Mouse (Mus musculus): Measurements from ENCODE around the gene Ssbp2. TPM values are rescaled to one million over a fixed set of nuclear protein-coding genes. Genes with fewer than 3 reads are reported as not detected.

Ssbp2 gene
- polyA plus RNA-seq, 1 experiment, result 7.2 TPM

DNA sequence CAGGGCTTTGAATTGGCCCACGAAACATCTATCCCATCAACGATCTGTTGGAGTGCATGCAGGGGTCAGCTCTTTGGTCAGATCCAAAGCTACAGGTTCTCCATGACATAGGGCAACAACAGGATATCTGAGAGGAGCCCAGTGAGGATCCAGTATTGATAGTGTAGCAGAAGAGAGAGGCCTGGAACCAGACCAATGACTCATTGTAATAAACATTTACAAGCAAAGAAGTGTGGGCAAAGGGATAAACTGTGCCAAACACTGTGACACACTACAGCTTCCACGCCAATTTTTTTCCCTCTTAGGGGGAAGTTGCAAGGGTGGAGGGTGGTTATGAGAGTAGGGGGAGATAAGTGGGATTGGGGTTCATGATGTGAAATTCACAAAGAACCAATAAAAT, 264.1 kb downstream of the Ssbp2 start:
- DNase-seq (ENCODE audit: low read depth in 1 of 2, low spot score in 2 of 2), result no peak
- H3K27ac ChIP-seq (ENCODE audit: insufficient read depth, low read length), result no peak overlapping the region
- no peak for TF ChIP-seq CTCF (IDR thresholded peaks at IDR 0.05; ENCODE audit: extremely low read depth, insufficient read depth, insufficient read length, insufficient replicate concordance)
- no peak for TF ChIP-seq POLR2A (IDR thresholded peaks at IDR 0.05; ENCODE audit: low read depth, low read length)
- H3K4me1 ChIP-seq (ENCODE audit: control insufficient read depth, insufficient read depth, insufficient read length), result no peaks in the 10 kb centered on the region
- 78% methylated on average over 3 of the region's 3 CpGs for WGBS
- no peak overlapping the region for H3K4me3 ChIP-seq (ENCODE audit: extremely low read depth, insufficient read depth, insufficient read length)
- H3K36me3 ChIP-seq (ENCODE audit: control insufficient read depth, insufficient read depth, low read length), result no peaks in the 10 kb centered on the region
- H3K27me3 ChIP-seq (ENCODE audit: control insufficient read depth, insufficient read depth, low read length), result no peaks in the 10 kb centered on the region

DNA sequence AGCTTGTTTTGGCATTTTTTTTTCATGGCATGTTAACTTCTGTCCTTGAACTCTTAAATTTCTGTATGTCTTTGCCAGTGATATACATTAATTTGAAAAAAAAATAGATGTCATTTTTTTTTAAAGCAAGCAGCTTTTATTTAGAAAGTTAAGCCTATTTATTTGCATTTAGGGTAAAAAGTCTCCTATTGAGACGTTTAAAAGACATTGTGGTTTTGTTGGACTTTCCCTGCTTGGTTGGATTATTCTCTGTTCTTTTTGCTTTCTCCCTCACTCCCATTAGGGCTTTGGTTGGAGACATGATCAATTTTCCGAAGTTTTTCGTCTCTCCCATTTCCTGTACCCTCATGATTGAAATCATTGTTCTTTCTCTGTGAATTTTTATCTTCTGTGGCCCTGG, 265.0 kb downstream of the Ssbp2 start:
- Histone ChIP-seq H3K27me3 (ENCODE audit: control insufficient read depth, insufficient read depth, low read length) (no peaks in the 10 kb centered on the region), H3K27ac (ENCODE audit: insufficient read depth, low read length) (no peak overlapping the region), H3K4me3 (ENCODE audit: extremely low read depth, insufficient read depth, insufficient read length) (no peak overlapping the region), H3K4me1 (ENCODE audit: control insufficient read depth, insufficient read depth, insufficient read length) (no peaks in the 10 kb centered on the region), H3K36me3 (ENCODE audit: control insufficient read depth, insufficient read depth, low read length) (no peaks in the 10 kb centered on the region)
- no peak for TF ChIP-seq POLR2A (IDR thresholded peaks at IDR 0.05; ENCODE audit: low read depth, low read length)
- no peak for TF ChIP-seq CTCF (IDR thresholded peaks at IDR 0.05; ENCODE audit: extremely low read depth, insufficient read depth, insufficient read length, insufficient replicate concordance)
- WGBS, result 67% methylated on average over 3 of the region's 3 CpGs
- DNase-seq (ENCODE audit: low read depth in 1 of 2, low spot score in 2 of 2), result no peak

DNA sequence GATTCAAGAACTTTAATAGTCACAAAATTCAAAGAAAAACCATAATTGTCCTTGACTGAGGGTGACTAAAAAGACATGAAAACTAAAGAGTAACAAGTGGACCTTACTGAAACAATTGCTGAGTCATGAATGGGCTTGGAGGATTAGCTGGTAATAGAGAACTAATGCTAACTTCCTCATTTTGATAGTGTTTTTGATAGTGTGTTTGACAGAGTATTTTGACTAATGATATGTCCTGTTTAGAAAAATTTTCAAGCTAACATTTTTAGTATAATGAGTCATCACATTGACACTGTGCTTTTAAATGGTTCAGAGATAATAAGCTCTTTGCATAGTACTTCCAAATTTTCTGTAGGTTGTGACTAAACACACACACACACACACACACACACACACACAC, 267.8 kb downstream of the Ssbp2 start:
- H3K27me3 ChIP-seq (ENCODE audit: control insufficient read depth, insufficient read depth, low read length), result no peaks in the 10 kb centered on the region
- H3K27ac ChIP-seq (ENCODE audit: insufficient read depth, low read length), result no peak overlapping the region
- TF ChIP-seq POLR2A (IDR thresholded peaks at IDR 0.05; ENCODE audit: low read depth, low read length) (no peak), CTCF (IDR thresholded peaks at IDR 0.05; ENCODE audit: extremely low read depth, insufficient read depth, insufficient read length, insufficient replicate concordance) (no peak)
- H3K4me1 ChIP-seq (ENCODE audit: control insufficient read depth, insufficient read depth, insufficient read length), result no peaks in the 10 kb centered on the region
- no peak for DNase-seq (ENCODE audit: low read depth in 1 of 2, low spot score in 2 of 2)
- no peaks in the 10 kb centered on the region for H3K36me3 ChIP-seq (ENCODE audit: control insufficient read depth, insufficient read depth, low read length)
- H3K4me3 ChIP-seq (ENCODE audit: extremely low read depth, insufficient read depth, insufficient read length), result no peak overlapping the region

DNA sequence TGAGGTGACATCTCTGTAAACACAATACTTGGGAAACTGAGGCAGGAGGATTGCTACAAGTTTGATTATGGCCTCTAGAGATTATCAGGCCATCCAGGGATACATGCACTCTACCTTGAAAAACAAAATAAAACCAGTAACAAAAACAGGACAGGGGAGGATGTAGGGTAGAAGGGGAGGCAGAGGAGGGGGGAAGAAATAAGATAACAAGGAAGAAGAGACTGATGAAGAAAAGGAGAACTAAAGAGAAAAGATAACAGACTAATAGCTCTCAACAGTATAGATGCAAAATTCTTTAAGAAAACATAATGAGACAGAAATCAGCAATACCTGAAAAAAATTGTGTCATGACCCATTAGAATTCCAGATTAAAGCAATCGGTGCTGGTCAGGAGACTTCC, 277.1 kb downstream of the Ssbp2 start:
- Histone ChIP-seq H3K36me3 (ENCODE audit: control insufficient read depth, insufficient read depth, low read length) (no peaks in the 10 kb centered on the region), H3K4me3 (ENCODE audit: extremely low read depth, insufficient read depth, insufficient read length) (no peak overlapping the region), H3K4me1 (ENCODE audit: control insufficient read depth, insufficient read depth, insufficient read length) (no peaks in the 10 kb centered on the region), H3K27ac (ENCODE audit: insufficient read depth, low read length) (no peak overlapping the region), H3K27me3 (ENCODE audit: control insufficient read depth, insufficient read depth, low read length) (peaks cover 4% of the 10 kb centered on the region; the same call in 1 of the 2 replicates)
- WGBS, result 95% methylated on average over 1 of the region's 1 CpGs
- DNase-seq (ENCODE audit: low read depth in 1 of 2, low spot score in 2 of 2), result no peak
- TF ChIP-seq POLR2A (IDR thresholded peaks at IDR 0.05; ENCODE audit: low read depth, low read length) (no peak), CTCF (IDR thresholded peaks at IDR 0.05; ENCODE audit: extremely low read depth, insufficient read depth, insufficient read length, insufficient replicate concordance) (no peak)

DNA sequence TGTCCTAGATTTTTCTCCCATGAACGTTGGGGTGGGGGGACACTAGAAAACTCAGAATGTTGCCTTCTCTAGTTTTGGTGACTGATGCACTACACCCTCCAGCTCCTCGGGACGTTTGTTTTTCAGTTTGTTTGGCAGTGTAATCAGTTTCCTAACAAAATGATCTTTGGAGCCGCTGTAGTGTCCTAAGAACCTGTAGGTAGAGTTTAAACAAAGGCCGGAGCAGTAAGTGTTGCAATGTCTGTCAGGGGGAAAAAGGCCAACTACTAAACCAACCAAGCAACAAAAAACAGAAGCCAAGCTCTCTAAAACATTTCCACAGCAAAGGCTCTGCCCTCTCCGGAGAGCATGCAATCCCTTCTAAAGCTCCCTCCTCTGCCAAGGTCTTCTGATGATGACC, 280.8 kb downstream of the Ssbp2 start:
- Histone ChIP-seq H3K4me1 (ENCODE audit: control insufficient read depth, insufficient read depth, insufficient read length) (no peaks in the 10 kb centered on the region), H3K36me3 (ENCODE audit: control insufficient read depth, insufficient read depth, low read length) (no peaks in the 10 kb centered on the region), H3K4me3 (ENCODE audit: extremely low read depth, insufficient read depth, insufficient read length) (no peak overlapping the region), H3K27me3 (ENCODE audit: control insufficient read depth, insufficient read depth, low read length) (peaks cover 4% of the 10 kb centered on the region; the same call in 1 of the 2 replicates), H3K27ac (ENCODE audit: insufficient read depth, low read length) (no peak overlapping the region)
- 80% methylated on average over 6 of the region's 6 CpGs for WGBS
- no peak for DNase-seq (ENCODE audit: low read depth in 1 of 2, low spot score in 2 of 2)
- no peak for TF ChIP-seq CTCF (IDR thresholded peaks at IDR 0.05; ENCODE audit: extremely low read depth, insufficient read depth, insufficient read length, insufficient replicate concordance)
- no peak for TF ChIP-seq POLR2A (IDR thresholded peaks at IDR 0.05; ENCODE audit: low read depth, low read length)

DNA sequence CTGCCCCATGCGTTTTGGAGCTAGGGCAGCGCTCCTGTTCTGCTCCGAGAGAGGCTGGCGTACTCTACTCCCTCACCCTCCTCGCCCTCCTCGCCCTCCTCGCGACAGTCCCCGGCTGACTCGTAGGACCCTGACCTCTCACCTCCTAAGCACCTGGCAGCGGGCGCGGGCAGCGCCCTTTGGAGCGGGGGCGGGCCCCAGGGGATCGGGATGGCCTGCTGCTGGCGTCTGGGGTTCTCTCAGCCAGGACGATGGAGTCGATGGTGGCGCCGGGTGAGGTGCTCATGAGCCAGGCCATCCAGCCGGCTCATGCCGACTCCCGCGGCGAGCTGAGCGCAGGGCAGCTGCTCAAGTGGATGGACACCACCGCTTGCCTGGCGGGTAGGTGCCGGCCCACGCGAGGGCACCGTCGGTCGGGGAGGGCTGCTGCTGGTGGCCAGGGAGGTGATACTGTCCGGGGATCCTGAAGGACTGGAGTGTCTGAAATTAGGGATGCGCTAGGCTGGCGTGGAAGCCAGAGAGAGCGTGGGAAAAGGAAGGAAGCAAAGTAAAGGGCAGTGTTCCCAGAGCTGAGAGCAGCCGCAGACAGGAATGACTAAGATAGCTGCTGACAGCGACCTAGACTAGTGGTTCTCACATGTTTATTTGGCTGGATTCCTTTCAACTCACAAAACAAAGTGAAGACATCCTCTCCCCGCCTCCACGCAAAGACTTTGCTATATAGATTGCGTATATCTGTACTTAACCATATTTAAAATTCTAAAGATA, 281.4 kb downstream of the Ssbp2 start, which contains the start of gene Acot12:
Acot12 (plus strand) TSS at position 233 of the 768 bp plus-strand sequence.
- Histone ChIP-seq H3K27ac (ENCODE audit: insufficient read depth, low read length) (no peak within 1 kb of the TSS), H3K4me1 (ENCODE audit: control insufficient read depth, insufficient read depth, insufficient read length) (no peaks in the 10 kb centered on the region), H3K27me3 (ENCODE audit: control insufficient read depth, insufficient read depth, low read length) (peaks cover 4% of the 10 kb centered on the region; the same call in 1 of the 2 replicates), H3K36me3 (ENCODE audit: control insufficient read depth, insufficient read depth, low read length) (no peaks in the 10 kb centered on the region), H3K4me3 (ENCODE audit: extremely low read depth, insufficient read depth, insufficient read length) (no peak within 1 kb of the TSS)
- 20% methylated on average over 45 of the region's 45 CpGs for WGBS
- TF ChIP-seq POLR2A (IDR thresholded peaks at IDR 0.05; ENCODE audit: low read depth, low read length), result no peak
- TF ChIP-seq CTCF (IDR thresholded peaks at IDR 0.05; ENCODE audit: extremely low read depth, insufficient read depth, insufficient read length, insufficient replicate concordance), result no peak
- no peak for DNase-seq (ENCODE audit: low read depth in 1 of 2, low spot score in 2 of 2)

DNA sequence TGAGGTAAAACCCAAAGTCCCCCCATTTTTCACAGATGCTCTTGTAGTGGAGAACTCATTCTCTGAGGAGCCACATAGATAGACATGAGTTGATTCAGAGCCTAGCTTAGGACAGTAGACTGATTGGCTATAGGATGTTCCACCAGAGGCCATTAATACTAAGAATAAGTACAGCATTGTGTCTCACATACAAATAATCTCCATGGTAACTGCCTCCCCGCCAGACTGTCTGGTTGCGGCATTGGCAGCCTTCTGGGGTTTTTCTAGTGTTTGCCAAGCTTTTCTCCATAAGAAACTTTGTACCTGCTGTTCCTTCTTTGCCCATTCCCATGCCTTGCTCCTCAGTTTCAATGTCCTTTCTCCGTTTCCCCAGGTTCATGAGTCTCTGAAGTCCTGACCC, 283.1 kb downstream of the Ssbp2 start:
- TF ChIP-seq POLR2A (IDR thresholded peaks at IDR 0.05; ENCODE audit: low read depth, low read length), result no peak
- TF ChIP-seq CTCF (IDR thresholded peaks at IDR 0.05; ENCODE audit: extremely low read depth, insufficient read depth, insufficient read length, insufficient replicate concordance), result no peak
- Histone ChIP-seq H3K36me3 (ENCODE audit: control insufficient read depth, insufficient read depth, low read length) (no peaks in the 10 kb centered on the region), H3K27me3 (ENCODE audit: control insufficient read depth, insufficient read depth, low read length) (peaks cover 4% of the 10 kb centered on the region; the same call in 1 of the 2 replicates), H3K4me1 (ENCODE audit: control insufficient read depth, insufficient read depth, insufficient read length) (no peaks in the 10 kb centered on the region), H3K27ac (ENCODE audit: insufficient read depth, low read length) (no peak overlapping the region), H3K4me3 (ENCODE audit: extremely low read depth, insufficient read depth, insufficient read length) (no peak overlapping the region)
- 95% methylated on average over 3 of the region's 3 CpGs for WGBS
- no peak for DNase-seq (ENCODE audit: low read depth in 1 of 2, low spot score in 2 of 2)

Measured in spleen, adult 2 months (tissue).